Mouse (Mus musculus): ENCODE results near the gene Neil3. TPM values are rescaled to one million over a fixed set of nuclear protein-coding genes. Genes with fewer than 3 reads are reported as not detected.
A peak's percentile ranks its signal among the peaks of the same experiment; 100 is the strongest.
"Not testable (repeated sequence)": the region's sequence is repeated elsewhere in the genome, so short reads cannot be mapped to it uniquely, and the experiment has no call there.

Gene Neil3
- polyA plus RNA-seq, 1 experiment from 2014 or later: 7.3 TPM

- Histone ChIP-seq H3K36me3 (no peaks in the 10 kb centered on the region), H3K27me3 (no peaks in the 10 kb centered on the region), H3K9ac (no peak overlapping the region), H3K4me1 (replicated peaks) (peaks cover 3% of the 10 kb centered on the region; the same call in 1 of the 2 replicates), H3K4me2 (no peak overlapping the region), H3K27ac (no peak overlapping the region), H3K4me3 (no peak overlapping the region), H3K9me3 (no peaks in the 10 kb centered on the region)
- ATAC-seq (ENCODE audit: low FRiP score): no peak
- 91% methylated on average over 4 of the region's 4 CpGs for WGBS
Observed at GRCm38 (mm10) chr8:53603672-53604071, 35.2 kb downstream of the Neil3 start.

- Histone ChIP-seq H3K4me2 (no peak overlapping the region; the same call in 1 of the 2 replicates), H3K9me3 (no peaks in the 10 kb centered on the region), H3K9ac (no peak overlapping the region), H3K4me3 (no peak overlapping the region), H3K4me1 (replicated peaks) (peaks cover 3% of the 10 kb centered on the region; the same call in 1 of the 2 replicates), H3K27me3 (no peaks in the 10 kb centered on the region), H3K36me3 (no peaks in the 10 kb centered on the region), H3K27ac (no peak overlapping the region)
- no peak for ATAC-seq (ENCODE audit: low FRiP score)
- 46% methylated on average over 3 of the region's 3 CpGs for WGBS
Observed at GRCm38 (mm10) chr8:53600826-53601225, 38.0 kb downstream of the Neil3 start.

GRCm38 (mm10) chr8:53600025-53600811 lies 38.6 kb downstream of the Neil3 start:
- Histone ChIP-seq H3K4me3 (no peak overlapping the region), H3K4me2 (peak overlapping the region; percentile 13; the same call in 1 of the 2 replicates), H3K27ac (peak overlapping the region; percentile 75), H3K36me3 (no peaks in the 10 kb centered on the region), H3K9ac (no peak overlapping the region), H3K27me3 (no peaks in the 10 kb centered on the region), H3K4me1 (replicated peaks) (peaks cover 3% of the 10 kb centered on the region; the same call in 1 of the 2 replicates), H3K9me3 (no peaks in the 10 kb centered on the region)
- 51% methylated on average over 11 of the region's 11 CpGs for WGBS
- peak; percentile 78 for ATAC-seq (ENCODE audit: low FRiP score)

- Histone ChIP-seq H3K9ac (no peak overlapping the region), H3K4me3 (no peak overlapping the region), H3K9me3 (no peaks in the 10 kb centered on the region), H3K27me3 (no peaks in the 10 kb centered on the region), H3K36me3 (no peaks in the 10 kb centered on the region), H3K4me2 (no peak overlapping the region), H3K27ac (no peak overlapping the region), H3K4me1 (replicated peaks) (peaks cover 3% of the 10 kb centered on the region; the same call in 1 of the 2 replicates)
- WGBS: 97% methylated on average over 1 of the region's 1 CpGs
- ATAC-seq (ENCODE audit: low FRiP score): no peak
Observed at GRCm38 (mm10) chr8:53598101-53598500, 40.8 kb downstream of the Neil3 start.

- Histone ChIP-seq H3K27me3 (no peaks in the 10 kb centered on the region), H3K4me2 (no peak overlapping the region), H3K36me3 (no peaks in the 10 kb centered on the region), H3K9ac (no peak overlapping the region), H3K4me3 (no peak overlapping the region), H3K9me3 (no peaks in the 10 kb centered on the region), H3K4me1 (replicated peaks) (no peaks in the 10 kb centered on the region), H3K27ac (no peak overlapping the region)
- 97% methylated on average over 2 of the region's 2 CpGs for WGBS
- ATAC-seq (ENCODE audit: low FRiP score): no peak
Observed at GRCm38 (mm10) chr8:53591777-53592176, 47.1 kb downstream of the Neil3 start.

- Histone ChIP-seq H3K4me3 (no peak overlapping the region), H3K9ac (no peak overlapping the region), H3K36me3 (no peaks in the 10 kb centered on the region), H3K4me1 (replicated peaks) (no peaks in the 10 kb centered on the region), H3K4me2 (no peak overlapping the region), H3K27ac (no peak overlapping the region), H3K27me3 (no peaks in the 10 kb centered on the region), H3K9me3 (no peaks in the 10 kb centered on the region)
- WGBS: 83% methylated on average over 2 of the region's 2 CpGs
- ATAC-seq (ENCODE audit: low FRiP score): no peak
Observed at GRCm38 (mm10) chr8:53573600-53573999, 65.3 kb downstream of the Neil3 start.

- no peaks in the 10 kb centered on the region for H3K36me3 ChIP-seq
- 89% methylated on average over 6 of the region's 6 CpGs for WGBS
- H3K27me3 ChIP-seq: no peaks in the 10 kb centered on the region
- H3K4me3 ChIP-seq: no peak overlapping the region
- H3K4me2 ChIP-seq: no peak overlapping the region
- H3K9ac ChIP-seq: no peak overlapping the region
- ATAC-seq (ENCODE audit: low FRiP score): no peak
- H3K9me3 ChIP-seq: no peaks in the 10 kb centered on the region
- no peak overlapping the region for H3K27ac ChIP-seq
- no peaks in the 10 kb centered on the region for H3K4me1 ChIP-seq (replicated peaks)
Observed at GRCm38 (mm10) chr8:53566223-53566622, 72.6 kb downstream of the Neil3 start.

- no peaks in the 10 kb centered on the region for H3K27me3 ChIP-seq
- ATAC-seq (ENCODE audit: low FRiP score): no peak
- no peak overlapping the region for H3K27ac ChIP-seq
- no peak overlapping the region for H3K4me2 ChIP-seq
- no peaks in the 10 kb centered on the region for H3K4me1 ChIP-seq (replicated peaks)
- WGBS: 60% methylated on average over 10 of the region's 10 CpGs
- no peak overlapping the region for H3K9ac ChIP-seq
- H3K9me3 ChIP-seq: no peaks in the 10 kb centered on the region; the same call in 1 of the 2 replicates
- no peak overlapping the region for H3K4me3 ChIP-seq
- no peaks in the 10 kb centered on the region for H3K36me3 ChIP-seq
Observed at GRCm38 (mm10) chr8:53562441-53563040, 76.3 kb downstream of the Neil3 start.

GRCm38 (mm10) chr8:53539585-53539984 lies 99.3 kb downstream of the Neil3 start:
- Histone ChIP-seq H3K4me3 (no peak overlapping the region), H3K27ac (no peak overlapping the region), H3K9me3 (no peaks in the 10 kb centered on the region), H3K4me1 (replicated peaks) (no peaks in the 10 kb centered on the region), H3K4me2 (no peak overlapping the region), H3K27me3 (no peaks in the 10 kb centered on the region), H3K9ac (no peak overlapping the region), H3K36me3 (no peaks in the 10 kb centered on the region)
- WGBS: 68% methylated on average over 2 of the region's 2 CpGs
- no peak for ATAC-seq (ENCODE audit: low FRiP score)

GRCm38 (mm10) chr8:53538049-53538448 lies 100.8 kb downstream of the Neil3 start:
- H3K4me1 ChIP-seq (replicated peaks); H3K4me2 ChIP-seq; H3K36me3 ChIP-seq; H3K9me3 ChIP-seq; H3K27ac ChIP-seq; H3K4me3 ChIP-seq; H3K27me3 ChIP-seq; H3K9ac ChIP-seq; ATAC-seq (ENCODE audit: low FRiP score): not testable (repeated sequence)
- 70% methylated on average over 3 of the region's 3 CpGs for WGBS
